Mouse (Mus musculus) adipocyte (in vitro differentiated cells): ENCODE data around the gene Snx29.
"Not testable (repeated sequence)": the region's sequence is repeated elsewhere in the genome, so short reads cannot be mapped to it uniquely, and the experiment has no call there.

Source experiments
- DNase-seq: peaks from one replicate; pipeline ENCODE4 v3.0.0-alpha.2; 2016; ENCODE audit warnings: low spot score

Snx29 gene

GRCm38 (mm10) chr16:11322409-11323323, at the start of gene Snx29:
Snx29 (plus strand) TSS chr16:11322908.
- DNase-seq = peak; percentile 97

- no peak for DNase-seq
Measured at GRCm38 (mm10) chr16:11276888-11277287, 45.8 kb upstream of the Snx29 start.

- no peak for DNase-seq
Measured at GRCm38 (mm10) chr16:11278778-11279177, 43.9 kb upstream of the Snx29 start.

- peak; percentile 74 for DNase-seq
Measured at GRCm38 (mm10) chr16:11282655-11283232, 40.0 kb upstream of the Snx29 start.

- DNase-seq = no peak
Measured at GRCm38 (mm10) chr16:11284881-11285280, 37.8 kb upstream of the Snx29 start.

- no peak for DNase-seq
Measured at GRCm38 (mm10) chr16:11285949-11286348, 36.8 kb upstream of the Snx29 start.

- DNase-seq = not testable (repeated sequence)
Measured at GRCm38 (mm10) chr16:11288873-11289272, 33.8 kb upstream of the Snx29 start.

GRCm38 (mm10) chr16:11295583-11295982, 27.1 kb upstream of the Snx29 start:
- not testable (repeated sequence) for DNase-seq

GRCm38 (mm10) chr16:11297700-11298099, 25.0 kb upstream of the Snx29 start:
- peak; percentile 79 for DNase-seq

GRCm38 (mm10) chr16:11303741-11304140, 19.0 kb upstream of the Snx29 start:
- no peak for DNase-seq

GRCm38 (mm10) chr16:11305531-11305930, 17.2 kb upstream of the Snx29 start:
- DNase-seq = no peak

GRCm38 (mm10) chr16:11313512-11313911, 9.2 kb upstream of the Snx29 start, which contains the start of gene Tnfrsf17:
Tnfrsf17 (plus strand) TSS chr16:11313812.
- DNase-seq = no peak

GRCm38 (mm10) chr16:11315786-11316320, 6.9 kb upstream of the Snx29 start:
- no peak for DNase-seq

GRCm38 (mm10) chr16:11316748-11317147, 6.0 kb upstream of the Snx29 start:
- DNase-seq = no peak

GRCm38 (mm10) chr16:11317324-11317723, 5.4 kb upstream of the Snx29 start:
- DNase-seq = no peak

GRCm38 (mm10) chr16:11323324-11324051, 780 bp downstream of the Snx29 start:
- DNase-seq = peak; percentile 35

- DNase-seq = no peak
Measured at GRCm38 (mm10) chr16:11330081-11330800, 7.5 kb downstream of the Snx29 start.

- no peak for DNase-seq
Measured at GRCm38 (mm10) chr16:11331030-11331429, 8.3 kb downstream of the Snx29 start.

- no peak for DNase-seq
Measured at GRCm38 (mm10) chr16:11343292-11343815, 20.6 kb downstream of the Snx29 start.

GRCm38 (mm10) chr16:11351903-11352302, 29.2 kb downstream of the Snx29 start:
- DNase-seq = no peak

- no peak for DNase-seq
Measured at GRCm38 (mm10) chr16:11359173-11359572, 36.5 kb downstream of the Snx29 start.
